Mouse (Mus musculus) gastrocnemius, postnatal 25 days (tissue): ENCODE results near the gene Ahcyl2. TPM values are rescaled to one million over a fixed set of nuclear protein-coding genes. Genes with fewer than 3 reads are reported as not detected.
"Not testable (repeated sequence)": the region's sequence is repeated elsewhere in the genome, so short reads cannot be mapped to it uniquely, and the experiment has no call there.

Experiments
- DNase-seq: peaks from one replicate; pipeline ENCODE4 v3.0.0; 2022
- long read RNA-seq, 2 experiments: library from polyadenylated mRNA; stranded (forward); transcript quantifications; one replicate each; pipeline ENCODE4 v2.0.0; 2021
- total RNA-seq, 2 experiments: library from RNA; stranded (reverse); gene quantifications; 1 replicate in 1 of 2; 2 replicates in 1 of 2; pipeline ENCODE4 v1.2.3; 2021

Gene Ahcyl2
- 10 to 100 TPM; 16.0 to 19.0 TPM for total RNA-seq
- long read RNA-seq, experiment 1, full-length matches to known transcripts, result 1 of 25 reads
- long read RNA-seq, experiment 1, partial matches to known transcripts, result 0 of 25 reads
- long read RNA-seq, experiment 1, other reads (novel, unspliced or antisense), result 24 of 25 reads
- long read RNA-seq, experiment 2, partial matches to known transcripts, result 0 of 8 reads
- long read RNA-seq, experiment 2, other reads (novel, unspliced or antisense), result 8 of 8 reads

DNA sequence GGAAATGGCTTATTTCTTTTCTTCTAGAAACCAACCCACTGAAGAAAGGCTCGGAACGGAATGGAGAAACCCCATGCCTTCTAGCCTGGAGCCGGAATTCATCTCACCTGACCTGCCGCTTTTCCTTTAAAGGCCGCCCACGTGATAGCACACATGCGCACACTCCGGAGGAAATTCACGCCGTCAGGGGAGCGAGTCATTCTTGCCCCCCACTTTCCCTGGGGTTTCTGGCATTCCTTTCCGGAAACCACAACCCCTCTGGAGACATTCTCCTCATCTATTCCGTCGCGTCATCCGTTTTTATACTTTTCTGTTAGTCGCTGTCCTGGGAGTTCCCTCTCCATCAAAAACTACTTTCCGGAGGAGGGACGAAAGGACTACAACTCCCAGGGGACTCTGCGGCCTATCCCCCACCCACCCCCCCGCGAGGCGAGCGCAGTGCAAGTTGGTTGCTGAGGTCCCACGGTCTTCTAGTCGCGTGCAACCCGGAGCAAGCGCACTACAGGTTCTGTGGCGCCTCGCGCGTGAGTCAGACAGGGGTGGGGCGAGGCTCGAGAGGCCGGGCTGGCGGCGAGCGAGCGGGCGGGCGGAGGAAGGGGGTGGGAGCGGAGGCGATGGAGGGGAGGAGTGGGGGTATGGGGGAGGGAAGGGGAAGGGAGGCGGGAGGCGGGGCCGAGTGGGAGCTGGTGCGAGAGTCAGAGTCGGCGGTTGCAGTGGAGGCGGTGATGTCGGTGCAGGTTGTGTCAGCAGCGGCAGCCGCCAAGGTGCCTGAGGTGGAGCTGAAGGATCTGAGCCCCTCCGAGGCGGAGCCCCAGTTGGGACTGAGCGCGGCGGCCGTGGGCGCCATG, at the start of gene Ahcyl2:
Gene Ahcyl2, plus strand, starts transcription at position 199 of the 848 bp plus-strand sequence.
- peak; percentile 98 for DNase-seq

GRCm38 (mm10) chr6:29718894-29719329, 48.9 kb upstream of the Ahcyl2 start:
- peak; percentile 44 for DNase-seq

DNA sequence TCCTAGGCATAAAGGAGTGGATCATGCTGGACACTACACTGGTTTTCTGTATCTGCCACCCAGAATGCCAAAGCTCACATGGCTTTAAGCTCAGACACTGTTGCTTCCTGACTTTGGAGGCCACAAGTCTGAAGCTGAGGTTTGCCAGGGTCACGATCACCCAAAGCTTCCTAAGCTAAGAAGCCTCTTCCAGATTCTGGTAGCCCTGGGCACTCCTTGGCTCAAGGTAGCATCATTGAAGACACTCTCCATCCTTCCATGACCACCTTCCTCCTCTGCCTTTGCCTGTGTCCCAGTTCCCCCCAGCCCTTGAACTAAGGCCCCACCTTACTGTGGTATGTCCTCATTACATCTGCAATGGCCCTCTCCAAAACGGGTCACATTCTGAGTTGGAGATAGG, 45.9 kb upstream of the Ahcyl2 start:
- DNase-seq, result no peak

- no peak for DNase-seq
Observed at GRCm38 (mm10) chr6:29726576-29727200, 41.1 kb upstream of the Ahcyl2 start.

- DNase-seq, result no peak
Observed at GRCm38 (mm10) chr6:29728035-29728434, 39.8 kb upstream of the Ahcyl2 start.

GRCm38 (mm10) chr6:29729491-29729890, 38.3 kb upstream of the Ahcyl2 start:
- no peak for DNase-seq

GRCm38 (mm10) chr6:29735336-29735688, 32.5 kb upstream of the Ahcyl2 start, which contains the start of gene Smo:
Gene Smo (plus strand): TSS chr6:29735503.
- peak; percentile 76 for DNase-seq

GRCm38 (mm10) chr6:29735689-29736451, 31.9 kb upstream of the Ahcyl2 start:
- peak; percentile 55 for DNase-seq

DNA sequence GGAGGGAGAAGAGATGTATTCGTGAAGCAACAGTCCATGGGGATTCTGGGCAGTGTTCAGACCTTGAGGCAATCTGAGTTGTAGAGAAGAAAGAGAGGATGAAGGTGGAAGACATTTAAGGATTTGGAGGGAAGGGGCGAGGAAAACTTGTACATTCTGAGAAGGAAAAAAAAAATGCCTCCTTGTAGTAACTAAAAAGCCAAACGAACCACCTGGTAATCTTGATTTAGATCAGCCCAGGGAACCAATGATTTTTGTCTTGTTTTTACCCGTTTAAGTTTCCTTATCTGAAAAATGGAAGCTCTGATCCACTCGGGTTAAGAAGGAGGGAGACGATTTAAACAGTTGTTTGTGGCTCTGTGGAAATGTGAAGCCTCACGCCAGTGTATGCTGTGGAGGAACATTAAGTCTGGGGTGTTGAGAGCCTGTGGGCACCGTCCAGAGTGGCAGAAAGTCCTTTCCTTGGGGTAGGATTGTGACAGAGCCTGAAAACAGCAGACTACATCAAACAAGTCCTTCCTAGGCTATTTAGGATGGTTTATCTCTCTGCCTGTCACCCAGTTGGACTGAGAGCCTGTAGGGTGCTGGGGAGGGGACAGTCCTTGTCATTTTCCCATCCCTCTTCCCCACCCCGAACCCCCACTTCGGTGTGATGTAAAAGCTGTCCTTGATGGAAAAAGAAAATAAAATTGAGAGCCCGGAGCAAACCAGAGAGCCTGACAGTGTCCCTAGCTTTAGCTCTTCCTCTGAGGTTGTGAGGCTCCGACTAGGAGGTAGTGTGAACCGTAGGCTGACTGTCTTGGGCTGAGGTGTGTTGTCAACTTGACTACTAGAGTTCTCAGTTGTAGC, 31.0 kb upstream of the Ahcyl2 start:
- DNase-seq, result no peak

- no peak for DNase-seq
Observed at GRCm38 (mm10) chr6:29751466-29752152, 16.2 kb upstream of the Ahcyl2 start.

GRCm38 (mm10) chr6:29753336-29753735, 14.5 kb upstream of the Ahcyl2 start:
- DNase-seq, result no peak

DNA sequence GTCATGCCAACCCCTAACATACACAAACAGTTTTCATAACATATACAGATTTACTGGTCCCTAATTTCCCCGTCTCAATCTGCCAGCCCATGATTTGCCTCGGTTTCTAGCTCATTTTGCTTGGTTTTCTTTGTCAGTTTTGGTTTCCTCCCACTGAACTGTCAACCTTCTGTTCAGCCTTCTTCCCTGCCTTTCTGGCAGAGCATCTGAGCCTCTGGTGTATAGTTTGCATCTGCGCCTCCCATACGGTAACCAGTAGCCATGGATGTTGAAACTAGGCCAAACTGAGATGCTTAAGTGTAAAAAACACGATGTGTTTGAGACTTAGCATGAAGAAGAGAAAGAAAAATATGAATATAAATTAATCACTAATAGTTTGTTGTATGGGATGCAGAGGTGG, 11.8 kb upstream of the Ahcyl2 start:
- no peak for DNase-seq

GRCm38 (mm10) chr6:29756476-29756875, 11.3 kb upstream of the Ahcyl2 start:
- DNase-seq, result no peak

- DNase-seq, result peak; percentile 41
Observed at GRCm38 (mm10) chr6:29758417-29758816, 9.4 kb upstream of the Ahcyl2 start.

GRCm38 (mm10) chr6:29759012-29759679, 8.7 kb upstream of the Ahcyl2 start:
- DNase-seq, result no peak

GRCm38 (mm10) chr6:29760397-29760796, 7.4 kb upstream of the Ahcyl2 start:
- DNase-seq, result not testable (repeated sequence)

DNA sequence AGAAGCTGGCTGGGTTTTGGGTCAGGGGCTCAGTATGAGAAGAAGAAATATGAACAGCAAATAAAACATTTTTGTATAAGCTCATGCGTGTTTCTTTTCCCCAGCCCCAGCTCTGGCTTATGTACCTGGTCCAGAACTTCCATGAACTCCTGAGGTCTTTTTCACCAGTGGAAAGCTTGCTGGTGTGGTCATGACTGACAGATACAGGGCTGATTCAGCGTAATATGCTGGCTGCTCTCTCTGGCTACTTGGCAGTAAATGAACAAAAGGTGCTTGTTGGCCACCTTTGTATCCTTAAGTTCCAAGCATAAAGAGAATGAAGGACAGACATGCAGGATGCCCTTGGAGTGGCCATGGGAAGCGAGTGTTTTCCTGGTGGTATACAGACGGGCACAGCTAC, 6.5 kb upstream of the Ahcyl2 start:
- no peak for DNase-seq

DNA sequence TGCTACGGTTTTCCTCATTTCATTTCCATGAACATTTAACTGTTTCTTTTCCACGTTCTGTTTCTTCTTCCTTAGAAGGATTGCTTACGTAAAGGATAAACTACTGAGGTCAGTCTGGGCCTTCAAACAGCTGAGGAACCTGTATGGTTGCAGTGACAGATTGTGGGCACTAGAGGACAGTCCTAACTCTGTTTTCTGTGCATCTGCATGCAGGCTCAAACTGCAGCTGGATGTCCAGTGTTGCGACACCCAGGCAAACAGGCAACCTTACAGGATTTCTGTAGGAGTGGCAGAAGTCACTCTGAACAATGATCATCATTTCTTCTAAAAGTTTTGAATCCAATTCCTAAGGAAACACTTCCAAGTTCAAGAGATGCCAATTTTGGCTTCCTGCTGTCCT, 5.3 kb upstream of the Ahcyl2 start:
- DNase-seq, result no peak

DNA sequence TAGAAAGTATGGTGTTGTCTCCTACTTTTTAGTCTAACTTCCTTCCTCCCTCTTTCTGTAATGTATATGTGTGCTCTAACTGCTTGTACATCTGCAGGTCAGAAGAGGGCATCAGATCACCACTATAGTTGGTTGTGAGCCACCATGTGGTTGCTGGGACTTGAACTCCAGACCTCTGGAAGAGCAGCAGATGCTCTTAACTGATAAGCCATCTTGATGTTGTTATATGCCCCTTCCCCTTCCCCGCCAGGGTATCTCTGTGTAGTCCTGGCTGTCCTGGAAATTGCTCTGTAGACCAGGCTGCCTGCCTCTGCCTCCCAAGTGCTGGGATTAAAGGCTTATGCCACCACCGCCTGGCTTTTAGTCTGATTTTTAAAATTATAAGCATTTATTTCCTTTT, 937 bp upstream of the Ahcyl2 start:
- DNase-seq, result no peak

DNA sequence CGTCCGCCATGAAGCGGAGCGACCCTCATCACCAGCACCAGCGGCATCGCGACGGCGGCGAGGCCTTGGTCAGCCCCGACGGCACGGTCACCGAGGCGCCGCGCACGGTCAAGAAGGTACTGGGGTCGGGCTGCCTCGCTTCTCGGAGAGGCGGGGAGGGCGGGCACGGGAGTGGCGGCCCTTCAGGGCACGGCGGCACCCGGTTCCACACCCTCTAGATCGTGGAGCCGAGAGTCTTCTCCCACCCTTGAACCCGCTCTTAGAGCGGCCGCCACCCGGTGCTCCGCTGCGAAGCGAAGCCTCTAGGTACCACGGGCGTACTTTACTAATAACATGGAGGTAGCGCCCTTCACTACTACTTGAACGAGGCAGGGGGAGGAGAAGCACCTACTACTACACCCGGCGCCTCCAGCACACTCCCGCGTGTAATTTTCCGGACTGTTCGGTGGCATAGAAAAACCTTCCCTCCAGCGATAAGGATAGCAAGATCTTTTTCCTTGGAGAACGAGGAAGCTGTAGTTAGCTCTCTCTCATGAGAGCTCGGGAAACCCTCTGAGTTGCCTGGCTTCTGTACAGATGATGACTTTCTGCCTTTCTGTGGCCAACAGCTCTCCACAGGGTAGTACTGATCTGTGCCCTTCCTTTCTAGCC, 1.1 kb downstream of the Ahcyl2 start:
- DNase-seq, result no peak
